Mouse (Mus musculus): Measurements from ENCODE around the gene Laptm5.

Laptm5 gene

GRCm38 (mm10) chr4:130920951-130921693, 8.2 kb downstream of the Laptm5 start:
- DNase-seq (ENCODE audit: low read depth, low spot score), result no peak

DNA sequence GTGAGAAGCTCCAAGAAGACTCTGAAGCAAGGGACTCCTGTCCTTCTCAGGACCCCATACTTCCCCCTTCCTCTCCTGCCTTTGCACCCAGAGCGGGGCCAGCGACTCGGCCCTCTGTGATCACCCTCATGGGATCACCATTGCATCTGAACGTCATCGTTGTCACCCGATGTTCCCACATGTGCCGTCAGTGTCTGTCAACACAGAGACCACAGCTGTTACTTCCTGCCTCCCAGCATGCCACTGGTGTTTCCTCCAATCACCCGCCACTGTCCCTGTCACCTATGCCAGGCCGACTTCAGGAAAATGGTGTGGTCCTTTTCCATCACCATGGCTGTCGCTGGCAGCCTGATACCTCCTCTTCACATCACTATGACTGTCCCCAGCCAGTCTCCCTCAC, 9.1 kb downstream of the Laptm5 start:
- no peak for DNase-seq (ENCODE audit: low read depth, low spot score)

DNA sequence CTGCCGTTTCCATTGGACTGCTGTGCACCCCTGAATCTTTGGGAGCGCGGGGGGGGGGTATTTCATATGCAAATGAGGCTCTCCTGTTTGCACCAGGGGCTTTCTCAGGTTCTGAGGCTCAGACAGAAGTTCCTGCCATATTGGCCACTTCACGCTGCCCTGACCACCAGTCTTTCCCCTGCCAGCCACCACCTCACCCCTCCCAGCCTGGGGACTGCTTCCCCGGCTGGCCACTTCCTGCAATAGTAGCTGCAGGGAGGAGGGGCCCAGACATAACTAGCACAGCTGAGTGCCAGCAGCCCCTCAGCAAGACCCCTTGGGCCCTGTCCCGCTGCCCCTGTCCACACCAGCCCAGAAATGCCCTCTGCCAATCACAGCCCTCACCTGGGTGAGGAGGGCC, 13.3 kb downstream of the Laptm5 start:
- no peak for DNase-seq (ENCODE audit: low read depth, low spot score)

GRCm38 (mm10) chr4:130927821-130928220, 14.9 kb downstream of the Laptm5 start:
- DNase-seq (ENCODE audit: low read depth, low spot score), result no peak

GRCm38 (mm10) chr4:130942644-130943043, 29.7 kb downstream of the Laptm5 start:
- DNase-seq (ENCODE audit: low read depth, low spot score), result no peak

DNA sequence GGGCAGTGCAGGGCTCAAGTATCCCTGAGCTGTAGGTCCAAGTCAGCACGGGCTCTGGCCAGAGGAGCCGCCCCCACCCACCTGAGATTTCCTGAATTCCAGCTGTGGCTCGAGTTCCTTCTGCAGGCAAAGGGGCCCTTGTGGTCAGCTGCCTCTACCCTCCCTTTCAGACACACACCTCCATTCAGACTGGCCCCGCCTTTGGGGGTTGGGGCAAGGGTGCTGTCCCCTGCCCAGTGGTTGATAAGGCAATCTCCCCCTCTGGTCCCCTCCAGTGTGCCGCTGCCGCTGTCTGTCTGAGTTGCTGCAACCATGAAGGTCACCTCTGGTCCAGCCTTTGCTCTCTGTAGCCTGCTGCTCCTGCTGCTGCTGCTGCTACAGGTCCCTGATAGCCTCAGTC, 31.2 kb downstream of the Laptm5 start, which contains the start of gene Matn1:
Matn1 (plus strand) TSS at position 274 of the 400 bp plus-strand sequence.
- DNase-seq (ENCODE audit: low read depth, low spot score), result no peak

DNA sequence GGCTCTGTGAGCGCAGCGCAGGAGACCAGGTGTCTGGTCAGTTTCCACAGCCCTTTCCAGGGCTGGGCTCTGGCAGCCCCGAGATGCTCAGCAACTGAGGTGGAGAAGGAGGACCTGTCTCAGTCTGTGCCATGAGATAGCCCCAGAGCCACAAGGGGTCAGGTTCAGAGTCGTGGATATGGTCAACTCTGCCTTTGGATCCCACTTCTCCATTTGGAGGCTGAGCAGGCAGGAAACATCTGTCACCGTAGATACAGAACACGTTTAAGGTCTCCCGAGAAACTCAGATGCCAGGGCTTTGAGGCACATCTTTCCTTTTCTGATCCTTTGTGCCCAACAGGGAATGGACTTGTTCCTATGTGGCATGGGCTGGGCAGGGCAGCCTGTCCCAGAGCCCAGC, 31.9 kb downstream of the Laptm5 start:
- no peak for DNase-seq (ENCODE audit: low read depth, low spot score)

DNA sequence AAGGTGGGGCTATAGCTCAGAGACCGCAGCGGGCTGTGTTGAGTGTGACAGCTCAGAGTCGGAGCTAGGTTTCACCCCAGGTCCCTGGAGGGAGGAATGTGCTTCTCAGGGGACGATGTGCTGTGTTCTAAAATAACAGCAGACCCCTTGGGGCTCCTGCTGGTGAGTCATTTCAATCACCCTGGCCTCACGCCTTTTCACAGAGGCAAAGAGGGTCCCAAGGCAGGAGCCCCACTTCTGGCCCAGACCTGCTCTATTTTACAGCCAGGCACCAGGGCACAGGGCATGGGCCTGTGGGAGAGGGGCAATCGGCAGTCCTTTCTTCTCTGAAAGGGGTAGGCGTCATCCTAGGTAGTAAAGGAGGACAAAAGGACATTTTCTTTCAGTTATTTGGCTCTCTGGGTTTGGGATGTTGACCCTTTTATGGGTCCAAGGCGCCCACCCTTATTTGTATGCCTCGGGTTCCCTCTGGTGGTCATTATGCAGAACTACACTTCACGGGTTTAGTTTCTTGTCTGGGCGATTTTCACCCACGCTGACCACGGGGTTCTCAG, 34.2 kb downstream of the Laptm5 start:
- DNase-seq (ENCODE audit: low read depth, low spot score), result peak; percentile 50

GRCm38 (mm10) chr4:130949821-130950384, 37.0 kb downstream of the Laptm5 start:
- no peak for DNase-seq (ENCODE audit: low read depth, low spot score)

DNA sequence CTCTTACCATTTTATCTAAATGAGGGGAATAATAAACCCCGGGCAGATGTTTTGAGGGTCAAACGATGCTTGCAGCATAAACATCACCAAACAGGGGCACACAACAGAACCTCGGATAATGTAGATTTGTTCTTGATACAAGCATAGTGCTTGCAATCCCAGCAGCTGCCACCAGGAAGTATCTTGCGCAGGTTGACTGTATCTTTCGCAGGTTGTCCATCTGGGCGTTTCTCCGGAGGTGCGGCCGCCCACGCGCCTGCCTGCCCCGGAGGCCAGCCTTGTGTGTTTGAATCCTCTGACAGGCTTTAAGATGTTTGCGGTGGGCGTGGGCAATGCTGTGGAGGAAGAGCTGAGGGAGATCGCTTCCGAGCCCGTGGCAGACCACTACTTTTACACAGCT, 39.6 kb downstream of the Laptm5 start:
- peak; percentile 6 for DNase-seq (ENCODE audit: low read depth, low spot score)

DNA sequence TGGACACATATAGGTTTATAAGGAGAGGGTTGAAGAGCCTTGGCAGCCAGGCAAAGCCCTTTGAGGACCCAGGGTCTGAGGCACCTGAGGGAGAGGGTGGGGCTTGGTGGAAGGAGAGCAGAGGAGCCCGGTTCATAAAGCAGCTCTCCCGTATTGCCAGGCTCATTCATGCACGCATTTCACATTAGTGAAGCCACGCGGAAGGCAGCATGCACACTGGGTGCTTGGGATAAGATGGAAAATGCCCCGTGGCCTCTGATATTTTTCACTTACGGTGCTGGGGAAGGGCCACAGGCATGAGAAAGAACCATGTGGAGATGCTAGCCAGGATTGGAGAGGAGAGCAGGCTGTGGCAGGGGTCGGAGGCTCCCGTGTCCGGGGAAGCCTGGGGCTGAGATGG, 44.2 kb downstream of the Laptm5 start:
- no peak for DNase-seq (ENCODE audit: low read depth, low spot score)

DNA sequence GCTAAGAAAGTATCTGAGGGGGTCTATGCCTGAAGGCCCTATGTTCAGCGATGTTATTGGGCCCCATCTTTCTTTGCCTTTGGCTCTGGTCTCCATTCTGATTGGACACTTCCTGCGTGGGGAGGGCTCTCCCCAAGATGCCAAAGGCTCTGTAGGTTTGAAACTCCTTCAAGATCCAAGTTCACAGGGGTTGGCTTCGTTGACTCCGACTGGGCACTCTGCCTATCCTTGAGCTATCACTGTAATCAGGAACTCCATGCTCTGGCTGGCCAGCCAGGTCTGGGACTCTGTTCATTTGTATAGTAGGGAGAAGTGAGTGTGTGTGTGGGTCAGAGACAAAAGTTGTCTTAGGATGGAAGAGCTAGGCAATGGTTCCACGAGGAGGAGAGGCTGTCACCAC, 45.9 kb downstream of the Laptm5 start:
- no peak for DNase-seq (ENCODE audit: low read depth, low spot score)

DNA sequence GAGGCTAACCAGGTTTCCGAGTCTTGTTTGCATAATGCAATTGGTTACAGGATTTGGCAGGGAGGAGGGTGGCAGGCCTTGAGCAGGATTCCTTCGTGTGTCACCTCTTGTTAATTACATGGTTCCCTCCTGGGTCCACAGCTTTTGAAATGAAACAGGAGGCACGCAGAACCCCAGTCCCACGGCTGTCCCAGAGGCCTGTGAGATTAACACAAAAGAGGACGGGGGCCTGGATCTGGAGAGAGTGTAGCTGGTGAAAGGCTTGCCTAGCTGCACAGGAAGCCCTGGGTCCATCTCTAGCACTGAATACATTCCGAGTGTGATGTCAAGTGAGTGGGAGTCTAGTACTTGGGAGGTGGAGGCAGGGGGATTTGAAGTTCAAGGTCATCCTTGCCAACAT, 46.8 kb downstream of the Laptm5 start:
- DNase-seq (ENCODE audit: low read depth, low spot score), result no peak

- DNase-seq (ENCODE audit: low read depth, low spot score), result peak; percentile 72
These were observed 47.3 kb downstream of the Laptm5 start for GRCm38 (mm10) chr4:130960118-130960734.

GRCm38 (mm10) chr4:130971278-130971677, 58.4 kb downstream of the Laptm5 start:
- no peak for DNase-seq (ENCODE audit: low read depth, low spot score)

DNA sequence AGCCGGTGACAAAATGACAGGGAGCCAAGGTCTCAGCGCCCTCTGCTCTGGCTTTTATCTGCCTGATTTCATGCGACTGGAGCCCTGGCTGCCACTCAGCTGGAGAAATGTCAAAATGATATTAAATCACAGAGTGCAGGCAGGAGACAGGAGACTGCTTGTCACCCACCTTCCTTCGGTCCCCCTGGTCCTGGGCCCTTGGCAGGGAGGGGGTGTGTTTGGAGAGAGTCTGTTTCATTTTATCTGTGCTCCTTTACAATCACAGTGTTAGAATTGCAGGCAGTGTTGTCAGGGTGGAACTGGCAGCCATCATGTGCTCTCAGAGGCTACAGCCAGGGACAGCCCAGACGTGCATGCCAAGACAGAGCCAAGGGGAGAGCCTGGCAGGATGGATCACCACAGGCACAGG, 59.5 kb downstream of the Laptm5 start:
- no peak for DNase-seq (ENCODE audit: low read depth, low spot score)

DNA sequence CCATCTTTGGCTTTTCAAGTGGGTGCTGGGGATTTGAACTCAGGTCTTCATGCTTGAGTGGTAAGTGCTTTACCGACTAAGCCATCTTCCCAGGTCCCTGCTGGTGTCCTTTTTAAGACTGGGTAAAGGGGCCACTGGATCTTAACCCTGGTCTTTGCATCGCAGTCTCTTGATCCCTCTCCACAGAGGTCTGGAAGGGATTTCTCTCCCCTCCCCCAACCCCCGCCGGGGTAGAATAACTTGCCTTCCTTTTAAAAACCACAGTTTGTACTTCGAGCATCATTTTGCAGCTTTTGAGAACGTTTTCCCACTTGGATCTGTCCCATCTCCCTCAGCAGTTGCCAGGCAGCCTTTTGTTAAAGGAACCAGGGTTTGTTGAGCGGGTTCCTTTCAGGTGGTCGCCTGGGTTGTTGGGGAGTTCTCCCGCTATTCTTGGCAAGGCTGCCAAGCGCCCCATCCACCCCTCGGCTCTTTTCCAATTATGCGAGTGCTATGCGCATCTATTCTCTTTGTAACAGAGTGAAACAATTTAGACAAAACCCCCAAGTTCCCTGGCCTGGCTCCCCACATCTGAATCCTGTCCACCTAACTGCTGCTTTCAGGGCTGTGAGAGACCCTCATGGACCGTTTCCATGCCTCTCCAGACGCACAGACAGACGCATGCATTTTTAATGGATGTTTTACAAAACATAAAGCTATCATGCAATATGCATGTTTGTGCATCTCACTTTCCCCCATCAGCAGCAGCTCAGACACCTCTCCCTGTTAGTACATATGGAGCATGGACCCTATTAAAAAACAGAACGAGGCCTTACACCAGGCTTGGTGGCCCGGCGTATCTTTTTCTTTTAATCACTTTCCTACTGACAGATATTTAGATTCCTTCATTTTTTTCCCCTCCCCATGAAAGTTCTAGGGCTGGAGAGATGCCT, 60.7 kb downstream of the Laptm5 start:
- DNase-seq (ENCODE audit: low read depth, low spot score), result no peak

GRCm38 (mm10) chr4:130978981-130979380, 66.1 kb downstream of the Laptm5 start:
- peak; percentile 12 for DNase-seq (ENCODE audit: low read depth, low spot score)

DNA sequence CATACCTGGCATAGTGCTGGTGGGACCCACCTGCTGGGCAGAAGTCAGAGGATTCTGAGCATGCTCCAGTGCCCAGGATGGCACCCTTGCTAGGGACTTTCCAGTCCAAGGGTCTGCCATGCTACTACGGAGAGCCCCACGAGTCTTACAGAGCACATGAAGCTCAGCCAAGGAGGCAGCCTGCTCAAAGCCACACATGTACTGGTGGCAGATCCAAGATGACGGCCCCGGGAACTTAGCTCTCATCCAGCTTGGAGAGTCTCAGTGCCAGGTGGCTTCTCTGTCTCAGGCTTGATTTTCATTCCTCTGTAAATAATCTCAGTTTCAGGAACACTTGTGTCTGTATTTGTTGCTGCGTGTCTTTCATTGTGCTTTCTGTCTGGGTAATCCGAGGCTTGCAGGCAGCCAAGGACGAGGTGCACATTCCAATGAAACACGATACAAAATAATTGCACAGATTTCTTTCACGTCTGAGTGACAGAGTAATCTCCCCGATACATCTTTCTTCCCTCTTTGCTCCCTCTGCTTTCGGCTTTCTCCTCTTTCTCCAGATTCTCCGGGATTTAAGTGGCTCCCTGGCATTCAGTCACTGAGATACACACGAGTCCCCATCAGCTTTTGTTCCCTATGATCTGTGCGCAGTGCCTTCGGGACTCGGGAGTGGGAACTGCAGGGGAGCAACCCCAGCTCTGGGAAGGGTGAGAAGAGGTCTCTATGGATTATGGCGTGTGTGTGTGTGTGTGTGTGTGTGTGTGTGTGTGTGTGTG, 71.7 kb downstream of the Laptm5 start:
- DNase-seq (ENCODE audit: low read depth, low spot score), result no peak
